Mouse (Mus musculus): Measurements from ENCODE around the gene Arfgef2. TPM values are rescaled to one million over a fixed set of nuclear protein-coding genes. Genes with fewer than 3 reads are reported as not detected.

The Arfgef2 gene
- polyA plus RNA-seq, 1 experiment from 2014 or later, result 3.8 TPM

DNA sequence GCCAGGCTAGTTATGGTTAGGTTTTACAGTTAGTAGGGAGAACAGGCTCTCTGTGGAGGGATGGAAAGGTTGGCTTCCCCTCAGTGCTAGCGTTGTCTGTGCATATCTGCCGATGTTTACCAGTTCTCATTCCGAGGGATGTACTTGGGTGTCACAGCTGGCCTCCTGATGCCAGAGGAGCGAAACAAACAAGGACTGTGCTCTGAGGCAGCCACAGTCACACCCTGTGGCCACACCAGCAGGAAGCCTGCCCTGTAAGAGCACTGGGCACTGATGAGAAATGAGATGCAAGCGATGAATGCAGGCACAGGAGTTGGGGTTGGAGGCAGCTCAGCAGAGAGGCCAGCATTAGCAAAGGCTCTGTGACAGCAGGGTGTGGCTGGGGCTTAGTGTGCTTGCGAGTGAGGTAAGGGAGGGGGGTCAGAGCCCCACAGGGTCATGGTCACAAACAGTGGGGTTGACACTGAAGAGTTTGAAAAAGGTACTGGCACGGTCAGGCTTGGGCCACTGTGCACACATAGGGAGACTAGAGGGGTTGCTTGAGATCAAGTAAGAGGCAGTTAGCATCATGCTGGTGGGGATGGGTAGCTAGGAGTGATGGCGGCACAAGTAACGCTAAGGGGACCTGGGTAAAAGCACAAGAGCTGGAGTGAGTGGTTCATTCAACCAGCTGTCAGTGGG, 13.2 kb downstream of the Arfgef2 start:
- Histone ChIP-seq H3K4me3 (ENCODE audit: low read depth, low read length) (no peak overlapping the region), H3K4me2 (replicated peaks; ENCODE audit: low read depth, low read length) (no peak overlapping the region), H3K9ac (ENCODE audit: low read depth, low read length) (no peak overlapping the region), H3K36me3 (ENCODE audit: control insufficient read depth, insufficient read depth, low read length) (no peaks in the 10 kb centered on the region), H3K27me3 (ENCODE audit: control insufficient read depth, insufficient read depth, low read length) (no peaks in the 10 kb centered on the region), H3K9me3 (ENCODE audit: control insufficient read depth, low read length) (no peaks in the 10 kb centered on the region), H3K4me1 (replicated peaks; ENCODE audit: control insufficient read depth, insufficient read depth, low read length) (no peaks in the 10 kb centered on the region), H3K27ac (ENCODE audit: low read depth, low read length) (no peak overlapping the region)
- DNase-seq (ENCODE audit: low spot score), result no peak
- 86% methylated on average over 9 of the region's 9 CpGs for whole genome bisulfite sequencing
- no peak for ATAC-seq (ENCODE audit: low FRiP score)

DNA sequence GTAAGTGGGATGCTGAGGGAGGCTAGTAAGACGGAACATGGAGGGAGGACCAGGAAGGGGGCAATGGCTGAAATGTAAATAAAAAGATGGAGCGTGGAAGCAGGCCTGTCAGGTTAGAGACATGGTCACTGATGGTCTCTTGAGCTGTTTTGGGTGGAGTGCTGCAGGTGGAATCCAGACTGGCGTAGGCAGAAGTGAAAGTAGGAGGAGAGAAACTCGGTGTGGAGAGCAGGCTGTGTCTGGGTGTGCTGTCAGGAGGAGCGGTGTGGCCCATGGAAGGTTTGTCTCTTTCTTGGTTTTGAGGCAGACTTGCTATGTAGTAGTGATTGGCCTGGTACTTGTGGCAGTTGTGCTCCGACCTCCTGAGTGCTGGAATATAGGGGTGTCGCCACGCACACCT, 14.5 kb downstream of the Arfgef2 start:
- Histone ChIP-seq H3K36me3 (ENCODE audit: control insufficient read depth, insufficient read depth, low read length) (no peaks in the 10 kb centered on the region), H3K4me1 (replicated peaks; ENCODE audit: control insufficient read depth, insufficient read depth, low read length) (no peaks in the 10 kb centered on the region), H3K9me3 (ENCODE audit: control insufficient read depth, low read length) (no peaks in the 10 kb centered on the region), H3K4me2 (replicated peaks; ENCODE audit: low read depth, low read length) (no peak overlapping the region), H3K27ac (ENCODE audit: low read depth, low read length) (no peak overlapping the region), H3K27me3 (ENCODE audit: control insufficient read depth, insufficient read depth, low read length) (no peaks in the 10 kb centered on the region), H3K9ac (ENCODE audit: low read depth, low read length) (no peak overlapping the region), H3K4me3 (ENCODE audit: low read depth, low read length) (no peak overlapping the region)
- ATAC-seq (ENCODE audit: low FRiP score), result no peak
- no peak for DNase-seq (ENCODE audit: low spot score)
- WGBS, result 93% methylated on average over 8 of the region's 8 CpGs

DNA sequence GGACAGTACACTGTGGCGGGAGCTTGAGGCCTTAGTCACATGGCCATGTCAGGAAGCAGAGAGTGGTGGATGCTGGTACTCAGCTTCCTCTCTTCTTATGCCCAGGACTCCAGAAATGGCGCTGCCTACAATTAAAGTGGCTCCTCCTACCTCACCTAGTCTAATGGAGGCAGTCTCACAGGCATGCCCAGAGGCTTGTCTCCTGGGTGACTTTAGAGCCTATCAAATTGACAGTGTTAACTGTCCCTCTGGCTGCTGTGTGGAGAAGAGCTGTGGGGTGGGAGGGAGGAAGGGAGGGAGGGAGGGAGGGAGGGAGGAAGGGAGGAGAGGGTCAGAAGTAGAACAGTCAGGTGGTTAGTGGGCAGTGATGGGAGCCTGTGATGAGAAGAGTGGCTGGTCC, 15.5 kb downstream of the Arfgef2 start:
- Histone ChIP-seq H3K4me2 (replicated peaks; ENCODE audit: low read depth, low read length) (no peak overlapping the region), H3K27ac (ENCODE audit: low read depth, low read length) (no peak overlapping the region), H3K4me3 (ENCODE audit: low read depth, low read length) (no peak overlapping the region), H3K27me3 (ENCODE audit: control insufficient read depth, insufficient read depth, low read length) (no peaks in the 10 kb centered on the region), H3K9me3 (ENCODE audit: control insufficient read depth, low read length) (no peaks in the 10 kb centered on the region), H3K4me1 (replicated peaks; ENCODE audit: control insufficient read depth, insufficient read depth, low read length) (no peaks in the 10 kb centered on the region), H3K36me3 (ENCODE audit: control insufficient read depth, insufficient read depth, low read length) (no peaks in the 10 kb centered on the region), H3K9ac (ENCODE audit: low read depth, low read length) (no peak overlapping the region)
- WGBS, result 77% methylated on average over 2 of the region's 2 CpGs
- ATAC-seq (ENCODE audit: low FRiP score) (no peak), DNase-seq (ENCODE audit: low spot score) (no peak)

DNA sequence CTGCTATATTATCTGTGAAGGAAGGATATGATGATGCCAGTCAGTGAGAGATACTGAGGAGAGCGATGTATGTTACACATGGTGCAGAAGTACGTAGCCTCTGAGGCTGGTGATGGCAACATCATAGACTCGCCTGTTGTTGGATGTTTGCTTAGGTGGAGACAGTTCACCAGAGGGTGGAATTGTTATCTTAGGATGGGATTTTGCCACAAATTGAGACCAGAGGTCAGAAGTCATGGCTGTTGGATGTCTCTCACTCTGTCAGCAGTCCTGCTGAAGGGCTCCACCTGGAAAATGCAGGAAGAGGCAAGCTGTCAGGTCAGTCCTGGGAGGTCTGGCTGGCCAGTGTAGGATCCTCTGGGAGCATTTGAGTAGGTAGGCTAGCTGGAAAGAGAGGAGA, 16.0 kb downstream of the Arfgef2 start:
- H3K4me3 ChIP-seq (ENCODE audit: low read depth, low read length), result no peak overlapping the region
- DNase-seq (ENCODE audit: low spot score) (no peak), ATAC-seq (ENCODE audit: low FRiP score) (no peak)
- H3K4me2 ChIP-seq (replicated peaks; ENCODE audit: low read depth, low read length), result no peak overlapping the region
- no peaks in the 10 kb centered on the region for H3K4me1 ChIP-seq (replicated peaks; ENCODE audit: control insufficient read depth, insufficient read depth, low read length)
- no peaks in the 10 kb centered on the region for H3K9me3 ChIP-seq (ENCODE audit: control insufficient read depth, low read length)
- no peak overlapping the region for H3K27ac ChIP-seq (ENCODE audit: low read depth, low read length)
- 86% methylated on average over 3 of the region's 3 CpGs for WGBS
- no peaks in the 10 kb centered on the region for H3K27me3 ChIP-seq (ENCODE audit: control insufficient read depth, insufficient read depth, low read length)
- H3K36me3 ChIP-seq (ENCODE audit: control insufficient read depth, insufficient read depth, low read length), result no peaks in the 10 kb centered on the region
- H3K9ac ChIP-seq (ENCODE audit: low read depth, low read length), result no peak overlapping the region

DNA sequence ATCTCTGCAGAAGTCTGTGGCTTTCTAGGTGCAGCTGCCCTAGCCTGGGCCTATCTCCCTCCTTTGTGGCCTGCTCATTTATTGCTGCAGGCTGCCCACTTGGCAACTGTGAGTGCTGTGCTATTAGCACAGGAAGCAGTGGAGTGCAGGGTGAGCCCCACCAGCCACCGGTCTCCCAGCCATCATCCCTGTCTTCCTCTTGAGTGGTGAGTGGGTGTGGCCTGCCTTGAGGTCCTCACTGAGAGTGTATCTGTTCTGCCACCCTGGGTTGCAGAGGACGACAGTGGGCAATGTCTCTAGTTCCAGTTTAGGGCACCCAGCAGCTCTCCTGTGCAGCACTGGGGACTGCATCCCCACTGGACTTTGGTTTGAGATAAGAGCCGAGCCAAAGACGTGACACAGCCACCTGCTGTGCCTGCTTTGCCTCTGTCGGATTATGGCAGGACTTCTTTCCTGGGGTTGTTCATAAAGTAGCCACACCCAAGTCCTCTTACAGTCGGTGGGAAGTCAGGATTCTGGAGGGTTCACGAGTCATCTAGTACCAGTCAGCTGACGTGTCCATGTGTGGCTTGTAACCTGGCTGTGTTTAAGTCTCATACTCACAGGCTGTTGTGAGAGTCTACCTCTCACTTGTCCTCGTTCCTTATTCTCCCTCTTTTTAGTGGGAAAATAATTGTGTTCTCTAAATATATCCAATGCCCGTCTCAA, 16.9 kb downstream of the Arfgef2 start:
- Histone ChIP-seq H3K9me3 (ENCODE audit: control insufficient read depth, low read length) (no peaks in the 10 kb centered on the region), H3K9ac (ENCODE audit: low read depth, low read length) (no peak overlapping the region), H3K4me1 (replicated peaks; ENCODE audit: control insufficient read depth, insufficient read depth, low read length) (no peaks in the 10 kb centered on the region), H3K36me3 (ENCODE audit: control insufficient read depth, insufficient read depth, low read length) (no peaks in the 10 kb centered on the region), H3K4me2 (replicated peaks; ENCODE audit: low read depth, low read length) (no peak overlapping the region), H3K27ac (ENCODE audit: low read depth, low read length) (no peak overlapping the region), H3K27me3 (ENCODE audit: control insufficient read depth, insufficient read depth, low read length) (no peaks in the 10 kb centered on the region), H3K4me3 (ENCODE audit: low read depth, low read length) (no peak overlapping the region)
- 81% methylated on average over 10 of the region's 10 CpGs for WGBS
- ATAC-seq (ENCODE audit: low FRiP score) (no peak), DNase-seq (ENCODE audit: low spot score) (no peak)

DNA sequence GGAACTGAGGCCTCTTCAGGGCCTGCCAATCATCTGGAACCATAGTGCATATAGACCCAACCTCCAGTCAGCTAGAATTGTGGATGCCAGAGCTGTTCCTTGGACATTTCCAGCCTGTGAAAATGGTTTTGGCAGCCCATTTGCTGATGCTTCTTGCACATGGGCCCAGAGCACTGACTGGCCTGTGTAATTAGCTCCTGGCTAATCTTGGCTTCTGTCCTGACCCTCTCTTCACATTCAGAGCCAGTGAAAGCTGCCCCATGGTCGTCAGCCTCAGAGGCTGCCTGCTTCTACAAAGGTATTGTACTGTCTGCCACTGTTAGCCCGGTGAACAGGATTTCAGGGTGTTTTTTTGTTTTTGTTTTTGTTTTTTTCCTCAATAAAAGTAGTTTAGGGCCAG, 17.5 kb downstream of the Arfgef2 start:
- WGBS, result 79% methylated on average over 2 of the region's 2 CpGs
- Histone ChIP-seq H3K27me3 (ENCODE audit: control insufficient read depth, insufficient read depth, low read length) (no peaks in the 10 kb centered on the region), H3K4me2 (replicated peaks; ENCODE audit: low read depth, low read length) (no peak overlapping the region), H3K27ac (ENCODE audit: low read depth, low read length) (no peak overlapping the region), H3K4me3 (ENCODE audit: low read depth, low read length) (no peak overlapping the region), H3K9ac (ENCODE audit: low read depth, low read length) (no peak overlapping the region), H3K9me3 (ENCODE audit: control insufficient read depth, low read length) (no peaks in the 10 kb centered on the region), H3K36me3 (ENCODE audit: control insufficient read depth, insufficient read depth, low read length) (no peaks in the 10 kb centered on the region), H3K4me1 (replicated peaks; ENCODE audit: control insufficient read depth, insufficient read depth, low read length) (no peaks in the 10 kb centered on the region)
- DNase-seq (ENCODE audit: low spot score) (no peak), ATAC-seq (ENCODE audit: low FRiP score) (no peak)

DNA sequence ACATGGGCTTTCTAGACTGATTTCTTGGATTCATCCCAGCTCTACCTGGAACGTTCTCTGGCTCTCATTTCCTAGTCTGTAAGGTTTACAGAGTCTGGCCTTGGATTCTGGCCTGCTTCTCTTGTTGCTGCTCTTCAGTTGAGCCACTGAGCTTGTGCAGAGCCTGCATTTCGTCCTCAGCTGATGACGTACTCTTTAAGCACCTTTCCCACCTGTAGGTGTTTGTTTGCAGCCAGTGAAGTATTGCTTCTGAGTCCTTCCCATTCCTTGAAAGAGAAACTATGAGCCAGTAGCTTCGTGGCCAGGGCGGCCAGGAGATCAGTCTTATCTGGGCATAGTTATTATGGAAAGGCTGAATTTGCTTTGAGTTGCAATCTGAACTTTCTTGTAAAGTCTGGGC, 19.0 kb downstream of the Arfgef2 start:
- no peaks in the 10 kb centered on the region for H3K27me3 ChIP-seq (ENCODE audit: control insufficient read depth, insufficient read depth, low read length)
- H3K4me1 ChIP-seq (replicated peaks; ENCODE audit: control insufficient read depth, insufficient read depth, low read length), result no peaks in the 10 kb centered on the region
- no peak overlapping the region for H3K4me2 ChIP-seq (replicated peaks; ENCODE audit: low read depth, low read length)
- no peaks in the 10 kb centered on the region for H3K36me3 ChIP-seq (ENCODE audit: control insufficient read depth, insufficient read depth, low read length)
- WGBS, result 94% methylated on average over 5 of the region's 5 CpGs
- H3K27ac ChIP-seq (ENCODE audit: low read depth, low read length), result no peak overlapping the region
- DNase-seq (ENCODE audit: low spot score) (no peak), ATAC-seq (ENCODE audit: low FRiP score) (no peak)
- H3K9me3 ChIP-seq (ENCODE audit: control insufficient read depth, low read length), result no peaks in the 10 kb centered on the region
- H3K4me3 ChIP-seq (ENCODE audit: low read depth, low read length), result no peak overlapping the region
- no peak overlapping the region for H3K9ac ChIP-seq (ENCODE audit: low read depth, low read length)

DNA sequence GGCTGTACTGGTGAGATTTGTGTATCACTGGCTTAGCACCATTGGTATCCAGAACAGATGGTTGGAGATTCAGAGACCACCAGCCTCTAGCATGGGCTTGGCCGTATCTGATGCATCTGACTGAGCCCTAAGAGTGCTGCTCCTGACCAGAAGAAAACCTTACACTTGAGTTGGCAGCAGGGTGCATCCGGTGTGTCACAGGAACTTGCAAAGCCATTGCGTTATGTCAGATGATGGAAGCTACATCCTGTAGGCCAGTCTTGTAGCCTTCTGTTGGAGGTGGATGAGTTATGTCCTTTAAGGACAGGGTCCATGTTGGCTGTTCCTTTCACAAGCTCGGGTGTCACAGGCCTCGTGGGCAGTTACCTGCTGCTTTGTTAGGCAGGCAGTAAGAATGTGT, 19.6 kb downstream of the Arfgef2 start:
- Histone ChIP-seq H3K9me3 (ENCODE audit: control insufficient read depth, low read length) (no peaks in the 10 kb centered on the region), H3K4me3 (ENCODE audit: low read depth, low read length) (no peak overlapping the region), H3K27me3 (ENCODE audit: control insufficient read depth, insufficient read depth, low read length) (no peaks in the 10 kb centered on the region), H3K27ac (ENCODE audit: low read depth, low read length) (no peak overlapping the region), H3K36me3 (ENCODE audit: control insufficient read depth, insufficient read depth, low read length) (no peaks in the 10 kb centered on the region), H3K9ac (ENCODE audit: low read depth, low read length) (no peak overlapping the region), H3K4me2 (replicated peaks; ENCODE audit: low read depth, low read length) (no peak overlapping the region), H3K4me1 (replicated peaks; ENCODE audit: control insufficient read depth, insufficient read depth, low read length) (no peaks in the 10 kb centered on the region)
- DNase-seq (ENCODE audit: low spot score) (no peak), ATAC-seq (ENCODE audit: low FRiP score) (no peak)
- over 99% methylated on average over 5 of the region's 5 CpGs for WGBS
